Mouse (Mus musculus): Measurements from ENCODE around the gene Grin2d. TPM values are rescaled to one million over a fixed set of nuclear protein-coding genes. Genes with fewer than 3 reads are reported as not detected.
A peak's percentile ranks its signal among the peaks of the same experiment; 100 is the strongest.

The Grin2d gene
- polyA plus RNA-seq, 1 experiment from 2014 or later = 0.15 TPM

DNA sequence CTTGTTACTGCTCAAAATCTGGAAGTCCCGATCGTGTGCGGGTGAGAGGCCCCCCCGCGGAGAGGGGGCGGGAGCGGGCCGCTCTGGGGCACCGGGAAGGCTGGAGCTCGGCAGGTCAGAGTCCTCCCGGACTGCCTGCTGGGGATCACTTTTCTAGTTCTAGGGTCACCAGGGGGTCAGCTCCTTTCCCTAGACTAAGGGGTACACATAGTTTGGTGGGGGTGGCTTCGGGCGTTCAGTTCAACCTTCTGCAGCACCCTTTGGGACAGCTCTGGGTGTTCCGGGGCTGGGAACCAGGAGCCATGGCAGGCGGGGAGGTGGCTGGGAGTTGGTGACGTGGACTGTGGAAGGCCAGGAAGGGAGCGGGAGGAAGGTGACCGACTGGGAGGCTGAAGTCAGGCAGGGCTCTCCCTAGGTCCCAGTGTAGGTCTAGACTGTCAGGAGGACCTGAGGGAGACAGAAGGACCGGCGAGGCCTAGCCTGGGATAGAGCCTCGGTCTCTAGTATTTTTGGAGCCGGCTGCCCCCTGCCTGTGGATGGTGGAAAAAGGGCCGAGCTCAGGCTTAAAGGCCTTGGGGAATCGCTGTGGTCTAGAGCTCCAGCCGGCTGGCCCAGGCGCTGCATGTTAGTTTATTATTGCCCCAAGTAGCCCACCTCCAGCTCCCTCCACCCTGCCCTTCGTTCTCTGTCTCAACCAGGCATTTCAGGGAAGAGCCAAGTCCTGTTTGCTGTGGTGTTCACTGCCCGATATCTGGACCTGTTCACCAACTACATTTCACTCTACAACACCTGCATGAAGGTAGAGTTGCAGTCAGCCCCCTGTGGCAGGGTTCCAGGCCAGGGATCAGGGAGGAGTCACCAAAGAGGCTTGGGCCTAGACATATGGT is 4.9 kb downstream of the Grin2d start:
- peak overlapping the region; percentile 84 to 94 for H3K4me3 ChIP-seq (ENCODE audit: control insufficient read depth in 1 of 2, insufficient read depth in 1 of 2, low read depth in 1 of 2, low read length in 2 of 2)
- H3K9ac ChIP-seq (ENCODE audit: low read length) = peak overlapping the region; percentile 98
- H3K27me3 ChIP-seq (ENCODE audit: control insufficient read depth, insufficient read depth, low read length) = peaks cover 28% of the 10 kb centered on the region
- H3K4me1 ChIP-seq (ENCODE audit: control insufficient read depth in 2 of 2, insufficient read depth in 2 of 2, low read length in 2 of 2) = peaks cover 20 to 42% of the 10 kb centered on the region in 2 experiments
- H3K36me3 ChIP-seq (ENCODE audit: control insufficient read depth, insufficient read depth, low read length) = peaks cover 44% of the 10 kb centered on the region
- no peaks in the 10 kb centered on the region for H3K9me3 ChIP-seq (ENCODE audit: control insufficient read depth, low read length)
- peak overlapping the region; percentile 93 to 94 for H3K27ac ChIP-seq (replicated peaks in 1 of 2; ENCODE audit: control insufficient read depth in 1 of 2, insufficient read depth in 1 of 2, low read depth in 2 of 2, low read length in 2 of 2)
- peak; percentile 23; the same call in 1 of the 2 replicates for ATAC-seq (ENCODE audit: insufficient number of reproducible peaks, insufficient read depth, low FRiP score, low read depth)
- peak overlapping the region; percentile 93 for H3K4me2 ChIP-seq (ENCODE audit: low read length)
- WGBS = 3% methylated on average over 26 of the region's 28 CpGs

DNA sequence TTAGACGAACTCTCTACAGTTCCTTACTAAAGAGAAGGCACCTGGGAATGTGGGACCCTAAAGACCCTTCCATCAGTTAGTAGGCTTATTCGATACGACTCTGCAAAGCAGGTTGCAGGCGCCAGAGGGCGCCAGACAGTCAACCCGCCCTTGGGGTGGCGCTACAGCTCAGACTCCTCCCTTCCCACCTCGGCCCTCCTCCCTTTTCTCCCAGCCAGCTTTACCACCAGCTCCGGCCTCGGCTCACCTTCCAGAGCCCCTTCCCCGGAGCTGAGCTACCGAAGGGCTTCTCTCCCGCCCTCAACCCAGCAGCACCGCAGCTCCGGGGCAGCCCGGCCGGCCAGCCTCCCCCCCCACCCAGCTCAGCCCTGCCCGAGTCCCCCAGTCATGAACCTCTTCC is 5.6 kb downstream of the Grin2d start, which contains the start of gene Kdelr1:
TSS of gene Kdelr1 (plus strand) at position 149 of the 400 bp plus-strand sequence.
- Histone ChIP-seq H3K4me2 (ENCODE audit: low read length) (peak within 1 kb of the TSS; percentile 93), H3K4me3 (ENCODE audit: control insufficient read depth in 1 of 2, insufficient read depth in 1 of 2, low read depth in 1 of 2, low read length in 2 of 2) (peak within 1 kb of the TSS; percentile 84 to 94), H3K36me3 (ENCODE audit: control insufficient read depth, insufficient read depth, low read length) (peaks cover 38% of the 10 kb centered on the region), H3K4me1 (ENCODE audit: control insufficient read depth in 2 of 2, insufficient read depth in 2 of 2, low read length in 2 of 2) (peaks cover 20 to 43% of the 10 kb centered on the region in 2 experiments), H3K9me3 (ENCODE audit: control insufficient read depth, low read length) (no peaks in the 10 kb centered on the region), H3K9ac (ENCODE audit: low read length) (peak within 1 kb of the TSS; percentile 98), H3K27me3 (ENCODE audit: control insufficient read depth, insufficient read depth, low read length) (peaks cover 35% of the 10 kb centered on the region), H3K27ac (replicated peaks in 1 of 2; ENCODE audit: control insufficient read depth in 1 of 2, insufficient read depth in 1 of 2, low read depth in 2 of 2, low read length in 2 of 2) (peak within 1 kb of the TSS; percentile 93 to 94)
- WGBS = under 1% methylated on average over 18 of the region's 18 CpGs
- peak; percentile 62 for ATAC-seq (ENCODE audit: insufficient number of reproducible peaks, insufficient read depth, low FRiP score, low read depth)

DNA sequence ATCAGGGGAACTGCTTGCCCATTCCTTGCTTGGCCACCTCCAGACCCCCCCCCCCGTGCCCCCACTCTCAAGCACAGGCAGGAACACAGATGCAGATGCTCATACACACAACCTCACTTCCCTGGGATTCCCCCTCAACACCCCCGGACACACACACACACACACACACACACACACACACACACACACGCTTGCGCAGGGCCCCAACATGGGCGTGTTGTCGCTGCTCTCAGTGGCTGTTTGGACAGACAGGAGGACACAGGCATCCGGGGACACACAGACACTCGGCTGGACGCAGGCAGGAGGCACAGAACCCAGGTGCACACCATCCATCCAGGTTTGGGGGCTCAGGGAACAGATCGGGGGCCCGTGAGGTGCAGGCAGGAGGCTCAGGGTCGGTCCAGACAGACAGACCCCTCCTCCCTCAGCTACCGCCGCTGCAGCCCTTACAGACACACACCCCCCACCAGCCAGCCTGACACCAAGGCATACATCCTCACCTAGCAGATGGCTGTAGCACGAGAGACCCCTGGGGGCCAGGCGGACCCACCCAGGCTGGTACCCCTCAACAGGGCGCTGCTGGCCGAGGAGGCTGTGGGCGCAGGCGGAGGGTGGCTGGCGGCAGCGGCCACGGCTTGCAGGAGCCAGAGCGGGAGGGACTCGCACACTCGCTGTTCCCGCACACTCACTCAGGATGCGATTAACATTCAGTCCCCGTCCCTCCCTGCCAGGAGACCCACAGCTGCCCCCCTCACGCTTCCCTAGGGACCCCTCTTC is 7.7 kb downstream of the Grin2d start:
- peaks cover 28 to 55% of the 10 kb centered on the region in 2 experiments for H3K4me1 ChIP-seq (ENCODE audit: control insufficient read depth in 2 of 2, insufficient read depth in 2 of 2, low read length in 2 of 2)
- H3K36me3 ChIP-seq (ENCODE audit: control insufficient read depth, insufficient read depth, low read length) = peaks cover 17% of the 10 kb centered on the region
- peaks cover 40% of the 10 kb centered on the region for H3K27me3 ChIP-seq (ENCODE audit: control insufficient read depth, insufficient read depth, low read length)
- WGBS = 2% methylated on average over 30 of the region's 30 CpGs
- no peak overlapping the region for H3K27ac ChIP-seq (replicated peaks in 1 of 2; ENCODE audit: control insufficient read depth in 1 of 2, insufficient read depth in 1 of 2, low read depth in 2 of 2, low read length in 2 of 2)
- peak overlapping the region; percentile 15 to 16 for H3K4me3 ChIP-seq (ENCODE audit: control insufficient read depth in 1 of 2, insufficient read depth in 1 of 2, low read depth in 1 of 2, low read length in 2 of 2)
- peak overlapping the region; percentile 63 for H3K9ac ChIP-seq (ENCODE audit: low read length)
- no peaks in the 10 kb centered on the region for H3K9me3 ChIP-seq (ENCODE audit: control insufficient read depth, low read length)
- H3K4me2 ChIP-seq (ENCODE audit: low read length) = peak overlapping the region; percentile 54
- no peak for ATAC-seq (ENCODE audit: insufficient number of reproducible peaks, insufficient read depth, low FRiP score, low read depth)

DNA sequence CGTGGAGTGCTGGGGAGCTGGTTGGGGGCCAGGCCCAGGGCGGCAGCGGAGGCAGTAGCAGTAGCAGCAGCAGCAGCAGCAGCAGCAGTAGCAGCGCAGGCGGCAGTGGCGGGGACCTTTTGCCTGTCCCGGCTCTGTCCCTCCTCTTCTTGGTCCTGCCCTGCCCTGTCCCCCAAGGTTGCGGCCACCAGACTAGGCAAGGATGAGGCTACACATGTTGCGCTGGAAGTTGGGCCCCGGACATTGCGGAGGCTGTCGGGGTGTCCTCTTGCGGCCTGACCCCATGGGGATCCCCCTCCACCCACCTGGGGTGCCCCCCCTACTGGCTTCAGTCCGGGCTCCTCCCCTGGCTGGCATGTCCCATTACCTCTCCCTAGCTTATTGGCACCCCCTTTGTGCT is 8.4 kb downstream of the Grin2d start:
- Histone ChIP-seq H3K9me3 (ENCODE audit: control insufficient read depth, low read length) (no peaks in the 10 kb centered on the region), H3K9ac (ENCODE audit: low read length) (peak overlapping the region; percentile 63), H3K36me3 (ENCODE audit: control insufficient read depth, insufficient read depth, low read length) (peaks cover 10% of the 10 kb centered on the region), H3K4me1 (ENCODE audit: control insufficient read depth in 2 of 2, insufficient read depth in 2 of 2, low read length in 2 of 2) (peaks cover 28 to 52% of the 10 kb centered on the region in 2 experiments), H3K4me3 (ENCODE audit: control insufficient read depth in 1 of 2, insufficient read depth in 1 of 2, low read depth in 1 of 2, low read length in 2 of 2) (peak overlapping the region in 1 of 2 experiments; percentile 20; a peak in 2 of 4 replicates), H3K27me3 (ENCODE audit: control insufficient read depth, insufficient read depth, low read length) (peaks cover 40% of the 10 kb centered on the region), H3K4me2 (ENCODE audit: low read length) (peak overlapping the region; percentile 54), H3K27ac (replicated peaks in 1 of 2; ENCODE audit: control insufficient read depth in 1 of 2, insufficient read depth in 1 of 2, low read depth in 2 of 2, low read length in 2 of 2) (no peak overlapping the region)
- no peak for ATAC-seq (ENCODE audit: insufficient number of reproducible peaks, insufficient read depth, low FRiP score, low read depth)
- WGBS = 2% methylated on average over 12 of the region's 14 CpGs

DNA sequence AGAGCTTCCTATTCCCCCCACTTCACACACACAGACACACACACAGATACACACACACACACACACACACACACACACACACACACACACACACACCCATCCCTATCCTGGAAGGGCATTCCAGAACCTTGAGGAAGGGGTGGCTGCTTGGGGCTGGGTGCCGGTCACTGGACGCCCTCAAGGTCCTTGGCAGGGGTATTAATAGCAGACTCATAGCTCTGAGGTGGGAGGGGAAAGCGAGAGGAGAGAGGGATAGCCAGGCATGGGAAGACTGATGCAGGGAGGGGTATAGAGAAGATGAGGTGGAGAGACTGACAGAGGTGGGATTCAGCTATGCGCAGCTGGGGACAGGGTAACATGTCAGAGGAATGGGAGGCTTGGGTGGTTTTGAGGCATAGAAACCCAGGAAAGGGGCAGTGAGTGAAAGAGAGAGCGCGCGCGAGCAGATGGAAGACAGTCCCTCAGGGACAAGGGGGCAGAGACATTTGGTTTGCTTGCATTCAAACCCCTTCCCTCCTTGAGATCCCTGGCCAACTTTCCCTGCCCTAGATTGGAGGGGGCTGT is 9.0 kb downstream of the Grin2d start:
- H3K27ac ChIP-seq (replicated peaks in 1 of 2; ENCODE audit: control insufficient read depth in 1 of 2, insufficient read depth in 1 of 2, low read depth in 2 of 2, low read length in 2 of 2) = no peak overlapping the region
- H3K27me3 ChIP-seq (ENCODE audit: control insufficient read depth, insufficient read depth, low read length) = peaks cover 40% of the 10 kb centered on the region
- H3K4me3 ChIP-seq (ENCODE audit: control insufficient read depth in 1 of 2, insufficient read depth in 1 of 2, low read depth in 1 of 2, low read length in 2 of 2) = peak overlapping the region in 1 of 2 experiments; percentile 20; a peak in 2 of 4 replicates

DNA sequence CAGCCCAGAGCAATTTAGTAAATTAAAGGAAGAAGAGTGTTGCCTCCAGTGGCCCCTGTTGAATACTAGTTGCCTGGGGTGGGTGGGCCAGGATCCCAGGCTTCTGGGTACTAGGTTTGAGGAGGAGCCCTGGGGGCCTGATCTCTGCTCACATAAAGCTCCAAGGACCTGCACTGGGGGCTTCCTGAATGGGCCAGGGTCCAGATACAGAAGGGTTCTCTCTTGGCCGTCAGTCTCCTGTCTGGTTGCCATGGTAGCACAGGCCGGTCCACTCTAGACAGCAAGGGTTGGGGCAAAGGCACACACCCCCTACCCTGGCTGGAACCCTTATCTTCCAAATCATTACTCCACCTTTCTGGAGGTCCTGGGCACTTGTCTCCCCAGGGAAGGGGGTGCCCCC is 10.3 kb downstream of the Grin2d start:
- Histone ChIP-seq H3K27me3 (ENCODE audit: control insufficient read depth, insufficient read depth, low read length) (peaks cover 40% of the 10 kb centered on the region), H3K9me3 (ENCODE audit: control insufficient read depth, low read length) (no peaks in the 10 kb centered on the region), H3K9ac (ENCODE audit: low read length) (no peak overlapping the region), H3K4me2 (ENCODE audit: low read length) (no peak overlapping the region), H3K27ac (replicated peaks in 1 of 2; ENCODE audit: control insufficient read depth in 1 of 2, insufficient read depth in 1 of 2, low read depth in 2 of 2, low read length in 2 of 2) (no peak overlapping the region), H3K4me3 (ENCODE audit: control insufficient read depth in 1 of 2, insufficient read depth in 1 of 2, low read depth in 1 of 2, low read length in 2 of 2) (no peak overlapping the region), H3K36me3 (ENCODE audit: control insufficient read depth, insufficient read depth, low read length) (no peaks in the 10 kb centered on the region), H3K4me1 (ENCODE audit: control insufficient read depth in 2 of 2, insufficient read depth in 2 of 2, low read length in 2 of 2) (peaks cover 21 to 39% of the 10 kb centered on the region in 2 experiments)
- ATAC-seq (ENCODE audit: insufficient number of reproducible peaks, insufficient read depth, low FRiP score, low read depth) = no peak
- 38% methylated on average over 2 of the region's 2 CpGs for WGBS

More for the DNA sequence above, 9.0 kb downstream of the Grin2d start:
- Histone ChIP-seq H3K4me1 (ENCODE audit: control insufficient read depth in 2 of 2, insufficient read depth in 2 of 2, low read length in 2 of 2) (peaks cover 26 to 46% of the 10 kb centered on the region in 2 experiments), H3K9me3 (ENCODE audit: control insufficient read depth, low read length) (no peaks in the 10 kb centered on the region), H3K4me2 (ENCODE audit: low read length) (peak overlapping the region; percentile 54), H3K9ac (ENCODE audit: low read length) (peak overlapping the region; percentile 63), H3K36me3 (ENCODE audit: control insufficient read depth, insufficient read depth, low read length) (peaks cover 4% of the 10 kb centered on the region)
- 17% methylated on average over 8 of the region's 8 CpGs for WGBS
- no peak for ATAC-seq (ENCODE audit: insufficient number of reproducible peaks, insufficient read depth, low FRiP score, low read depth)

All from heart, embryonic 14.5 days (tissue).